Mouse (Mus musculus) forebrain, embryonic 11.5 days (tissue): ENCODE results near the gene Ift88. TPM values are rescaled to one million over a fixed set of nuclear protein-coding genes. Genes with fewer than 3 reads are reported as not detected.

Source experiments
- ATAC-seq: fragments of 200-750 bp; cut with Nextera tagmentation; replicated peaks from 2 replicates; pipeline ENCODE4 v1.8.0; 2017; ENCODE audit warnings: moderate TSS enrichment; ENCODE audit not compliant: low FRiP score
- DNase-seq: peaks from one replicate; pipeline ENCODE4 v3.0.0-alpha.2; 2017; ENCODE audit warnings: low spot score
- H3K27ac ChIP-seq: fragments of 300-500 bp; sonication (generic); 2 replicates; pipeline ENCODE4 v1.5.1; 2014; ENCODE audit warnings: low read depth, low read length
- H3K27me3 ChIP-seq: fragments of 300-500 bp; sonication (generic); 2 replicates; pipeline ENCODE4 v1.6.1; 2014; ENCODE audit warnings: mild to moderate bottlenecking, low read length, mixed read lengths; ENCODE audit not compliant: control insufficient read depth, insufficient read depth
- H3K36me3 ChIP-seq: fragments of 300-500 bp; sonication (generic); 2 replicates; pipeline ENCODE4 v1.6.1; 2014; ENCODE audit warnings: mild to moderate bottlenecking, low read length, moderate library complexity, mixed read lengths; ENCODE audit not compliant: control insufficient read depth, insufficient read depth
- H3K4me1 ChIP-seq: fragments of 300-500 bp; sonication (generic); replicated peaks from 2 replicates; pipeline ENCODE4 v1.6.1; 2014; ENCODE audit warnings: low read length, mixed read lengths; ENCODE audit not compliant: control insufficient read depth, insufficient read depth
- H3K4me2 ChIP-seq: fragments of 300-500 bp; sonication (generic); 2 replicates; pipeline ENCODE4 v1.6.1; 2014; ENCODE audit warnings: low read depth, mild to moderate bottlenecking, low read length, moderate library complexity, mixed read lengths; ENCODE audit not compliant: severe bottlenecking
- H3K4me3 ChIP-seq: fragments of 300-500 bp; sonication (generic); 2 replicates; pipeline ENCODE4 v1.5.1; 2014; ENCODE audit warnings: low read depth, low read length
- H3K9ac ChIP-seq: fragments of 300-500 bp; sonication (generic); 2 replicates; pipeline ENCODE4 v1.6.1; 2014; ENCODE audit warnings: low read length
- H3K9me3 ChIP-seq: fragments of 300-500 bp; sonication (generic); 2 replicates; pipeline ENCODE4 v1.6.1; 2016; ENCODE audit warnings: low read length, mixed read lengths; ENCODE audit not compliant: control insufficient read depth
- WGBS: fragments of 180-500 bp; shearing (Covaris S2); extraction: QIAGEN DNeasy Blood & Tissue Kit; methylation state at CpG from one replicate; pipeline ENCODE4 v1.1.7; 2014; 5-methylcytosine and 5-hydroxymethylcytosine counted together
- polyA plus RNA-seq: library from polyadenylated mRNA; unstranded; fragments of >200 nt; fragmentation: Nextera tagmentation; extraction: Ambion mirVana; gene quantifications from 2 replicates; pipeline ENCODE4 v1.2.1, GENCODE M21; 2014

Gene Ift88
- polyA plus RNA-seq, 1 experiment from 2014 or later, result 17.4 TPM

- no peak overlapping the region for H3K9ac ChIP-seq
- H3K4me2 ChIP-seq, result no peak overlapping the region
- no peaks in the 10 kb centered on the region for H3K36me3 ChIP-seq
- DNase-seq, result no peak
- H3K27ac ChIP-seq, result no peak overlapping the region
- 92% methylated on average over 3 of the region's 3 CpGs for WGBS
- no peaks in the 10 kb centered on the region for H3K9me3 ChIP-seq
- H3K27me3 ChIP-seq, result peaks cover 10% of the 10 kb centered on the region; the same call in 1 of the 2 replicates
- no peak overlapping the region for H3K4me3 ChIP-seq
- no peak for ATAC-seq
- H3K4me1 ChIP-seq, result peaks cover 8% of the 10 kb centered on the region; the same call in 1 of the 2 replicates
Measured at GRCm38 (mm10) chr14:57532577-57532976, 108.7 kb downstream of the Ift88 start.

- H3K4me1 ChIP-seq, result peaks cover 8% of the 10 kb centered on the region; the same call in 1 of the 2 replicates
- H3K4me2 ChIP-seq, result no peak overlapping the region
- DNase-seq (peak; percentile 80), ATAC-seq (no peak)
- WGBS, result 39% methylated on average over 3 of the region's 3 CpGs
- peaks cover 9% of the 10 kb centered on the region; the same call in 1 of the 2 replicates for H3K27me3 ChIP-seq
- H3K4me3 ChIP-seq, result no peak overlapping the region
- H3K9me3 ChIP-seq, result no peaks in the 10 kb centered on the region
- no peak overlapping the region for H3K27ac ChIP-seq
- H3K36me3 ChIP-seq, result no peaks in the 10 kb centered on the region
- no peak overlapping the region for H3K9ac ChIP-seq
Measured at GRCm38 (mm10) chr14:57533214-57533613, 109.4 kb downstream of the Ift88 start.

GRCm38 (mm10) chr14:57533841-57534240 is 110.0 kb downstream of the Ift88 start:
- DNase-seq (no peak), ATAC-seq (no peak)
- Histone ChIP-seq H3K4me3 (no peak overlapping the region), H3K4me1 (peaks cover 8% of the 10 kb centered on the region; the same call in 1 of the 2 replicates), H3K9me3 (no peaks in the 10 kb centered on the region), H3K36me3 (no peaks in the 10 kb centered on the region), H3K27ac (no peak overlapping the region), H3K27me3 (peaks cover 9% of the 10 kb centered on the region; the same call in 1 of the 2 replicates), H3K4me2 (no peak overlapping the region), H3K9ac (no peak overlapping the region)
- 17% methylated on average over 11 of the region's 11 CpGs for WGBS

- DNase-seq, result no peak
- Histone ChIP-seq H3K4me2 (no peak overlapping the region), H3K27me3 (peaks cover 9% of the 10 kb centered on the region; the same call in 1 of the 2 replicates), H3K4me1 (peaks cover 8% of the 10 kb centered on the region; the same call in 1 of the 2 replicates), H3K36me3 (no peaks in the 10 kb centered on the region), H3K9me3 (no peaks in the 10 kb centered on the region), H3K9ac (no peak overlapping the region), H3K27ac (no peak overlapping the region), H3K4me3 (no peak overlapping the region)
- 7% methylated on average over 5 of the region's 5 CpGs for WGBS
- no peak for ATAC-seq
Measured at GRCm38 (mm10) chr14:57534346-57534745, 110.5 kb downstream of the Ift88 start.

- no peak for ATAC-seq
- H3K4me3 ChIP-seq, result no peak overlapping the region
- no peak overlapping the region for H3K27ac ChIP-seq
- no peak for DNase-seq
- 7% methylated on average over 8 of the region's 8 CpGs for WGBS
- H3K9me3 ChIP-seq, result no peaks in the 10 kb centered on the region
- H3K4me2 ChIP-seq, result no peak overlapping the region
- peaks cover 9% of the 10 kb centered on the region; the same call in 1 of the 2 replicates for H3K27me3 ChIP-seq
- peaks cover 8% of the 10 kb centered on the region; the same call in 1 of the 2 replicates for H3K4me1 ChIP-seq
- H3K9ac ChIP-seq, result no peak overlapping the region
- no peaks in the 10 kb centered on the region for H3K36me3 ChIP-seq
Measured at GRCm38 (mm10) chr14:57534961-57535360, 111.1 kb downstream of the Ift88 start.

GRCm38 (mm10) chr14:57535646-57536045 is 111.8 kb downstream of the Ift88 start:
- WGBS, result 81% methylated on average over 6 of the region's 6 CpGs
- Histone ChIP-seq H3K27ac (no peak overlapping the region), H3K4me2 (no peak overlapping the region), H3K36me3 (no peaks in the 10 kb centered on the region), H3K4me1 (peaks cover 8% of the 10 kb centered on the region; the same call in 1 of the 2 replicates), H3K27me3 (peaks cover 9% of the 10 kb centered on the region; the same call in 1 of the 2 replicates), H3K4me3 (no peak overlapping the region), H3K9me3 (no peaks in the 10 kb centered on the region), H3K9ac (no peak overlapping the region)
- ATAC-seq, result no peak
- DNase-seq, result no peak

GRCm38 (mm10) chr14:57536820-57537219 is 113.0 kb downstream of the Ift88 start:
- H3K27ac ChIP-seq, result no peak overlapping the region
- no peak overlapping the region for H3K9ac ChIP-seq
- peaks cover 8% of the 10 kb centered on the region; the same call in 1 of the 2 replicates for H3K4me1 ChIP-seq
- H3K36me3 ChIP-seq, result no peaks in the 10 kb centered on the region
- no peak overlapping the region for H3K4me2 ChIP-seq
- H3K4me3 ChIP-seq, result no peak overlapping the region
- peaks cover 9% of the 10 kb centered on the region; the same call in 1 of the 2 replicates for H3K27me3 ChIP-seq
- ATAC-seq (no peak), DNase-seq (no peak)
- no peaks in the 10 kb centered on the region for H3K9me3 ChIP-seq
- 22% methylated on average over 9 of the region's 9 CpGs for WGBS

GRCm38 (mm10) chr14:57537261-57538015 is 113.6 kb downstream of the Ift88 start:
- ATAC-seq (0 out of 2 replicates have a peak, but pooled peaks have one; percentile 36), DNase-seq (no peak)
- Histone ChIP-seq H3K36me3 (no peaks in the 10 kb centered on the region), H3K27ac (no peak overlapping the region), H3K4me1 (peaks cover 8% of the 10 kb centered on the region; the same call in 1 of the 2 replicates), H3K4me3 (no peak overlapping the region), H3K4me2 (no peak overlapping the region), H3K27me3 (peaks cover 9% of the 10 kb centered on the region; the same call in 1 of the 2 replicates), H3K9ac (no peak overlapping the region), H3K9me3 (no peaks in the 10 kb centered on the region)
- 4% methylated on average over 16 of the region's 16 CpGs for WGBS
